Mouse (Mus musculus) olfactory bulb, adult 2 months (tissue): ENCODE results near the gene Mapt. TPM values are rescaled to one million over a fixed set of nuclear protein-coding genes. Genes with fewer than 3 reads are reported as not detected.
"Not testable (repeated sequence)": the region's sequence is repeated elsewhere in the genome, so short reads cannot be mapped to it uniquely, and the experiment has no call there.

Experiments used
- H3K27ac ChIP-seq: fragments of 200-500 bp; 2 replicates; pipeline ENCODE4 v1.5.1; 2012; ENCODE audit warnings: low read depth, low read length; ENCODE audit not compliant: insufficient read depth
- H3K4me1 ChIP-seq: fragments of 200-500 bp; 2 replicates; pipeline ENCODE4 v1.6.1; 2012; ENCODE audit warnings: low read length; ENCODE audit not compliant: control insufficient read depth, insufficient read depth
- H3K4me3 ChIP-seq: fragments of 200-500 bp; 2 replicates; pipeline ENCODE4 v1.5.1; 2012; ENCODE audit warnings: mild to moderate bottlenecking, low read depth, low read length, moderate library complexity; ENCODE audit not compliant: insufficient read depth
- CTCF ChIP-seq: fragments of 200-500 bp; IDR thresholded peaks from 2 replicates; pipeline ENCODE4 v1.5.1; 2012; ENCODE audit warnings: low read depth, mild to moderate bottlenecking, low read length, moderate library complexity; ENCODE audit not compliant: insufficient read depth
- POLR2A ChIP-seq: fragments of 200-500 bp; IDR thresholded peaks from 2 replicates; pipeline ENCODE4 v1.6.1; 2012; ENCODE audit warnings: mild to moderate bottlenecking, low read depth, low read length, moderate library complexity; ENCODE audit not compliant: insufficient read depth
- WGBS: fragments of 180-500 bp; shearing (Covaris S2); methylation state at CpG from one replicate; pipeline ENCODE4 v1.1.7; 2018; 5-methylcytosine and 5-hydroxymethylcytosine counted together
- polyA plus RNA-seq: library from polyadenylated mRNA; stranded (reverse); fragments of >200 nt; gene quantifications from 2 replicates; pipeline ENCODE4 v1.2.4, GENCODE M21; 2012; ENCODE audit warnings: low replicate concordance; ENCODE audit not compliant: missing spikeins, insufficient read depth, insufficient read length

Gene Mapt
- polyA plus RNA-seq, 1 experiment = not detected

DNA sequence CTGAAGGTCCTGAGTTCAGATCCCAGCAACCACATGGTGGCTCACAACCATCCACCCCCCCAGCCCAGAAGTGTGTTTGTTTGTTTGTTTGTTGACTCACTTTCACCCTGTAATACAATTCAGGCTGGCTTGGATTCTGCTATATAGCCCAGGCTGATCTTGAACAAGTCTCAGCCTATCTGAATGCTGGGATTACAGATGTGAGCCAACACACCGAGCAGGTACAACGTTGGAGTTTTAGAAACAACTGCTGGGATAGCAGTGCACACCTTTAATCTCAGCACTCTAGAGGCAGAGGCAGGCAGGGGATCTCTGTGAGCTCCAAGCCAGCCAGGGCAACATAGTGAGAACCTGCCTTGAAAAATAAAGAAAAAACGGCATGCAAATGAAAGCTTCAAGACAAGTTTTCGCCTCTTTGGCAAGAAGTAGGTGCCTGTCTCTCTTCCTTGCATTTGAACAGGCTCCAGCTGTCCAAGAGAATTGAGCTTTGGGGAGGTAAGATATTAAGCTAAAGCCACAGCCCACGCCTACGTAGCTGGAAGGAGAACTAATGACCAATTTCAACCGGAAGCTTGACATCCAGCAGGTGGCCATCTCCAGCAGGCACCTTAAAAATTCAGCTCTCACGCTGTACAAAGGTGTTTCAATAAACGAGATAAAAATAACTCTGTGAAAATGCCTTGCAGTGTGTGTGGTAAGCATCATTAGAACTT lies 968 bp upstream of the Mapt start:
- peaks cover 21% of the 10 kb centered on the region for H3K4me1 ChIP-seq
- no peak overlapping the region for H3K4me3 ChIP-seq
- no peak overlapping the region for H3K27ac ChIP-seq
- WGBS = 15% methylated on average over 9 of the region's 9 CpGs
- TF ChIP-seq CTCF (no peak), POLR2A (no peak)

DNA sequence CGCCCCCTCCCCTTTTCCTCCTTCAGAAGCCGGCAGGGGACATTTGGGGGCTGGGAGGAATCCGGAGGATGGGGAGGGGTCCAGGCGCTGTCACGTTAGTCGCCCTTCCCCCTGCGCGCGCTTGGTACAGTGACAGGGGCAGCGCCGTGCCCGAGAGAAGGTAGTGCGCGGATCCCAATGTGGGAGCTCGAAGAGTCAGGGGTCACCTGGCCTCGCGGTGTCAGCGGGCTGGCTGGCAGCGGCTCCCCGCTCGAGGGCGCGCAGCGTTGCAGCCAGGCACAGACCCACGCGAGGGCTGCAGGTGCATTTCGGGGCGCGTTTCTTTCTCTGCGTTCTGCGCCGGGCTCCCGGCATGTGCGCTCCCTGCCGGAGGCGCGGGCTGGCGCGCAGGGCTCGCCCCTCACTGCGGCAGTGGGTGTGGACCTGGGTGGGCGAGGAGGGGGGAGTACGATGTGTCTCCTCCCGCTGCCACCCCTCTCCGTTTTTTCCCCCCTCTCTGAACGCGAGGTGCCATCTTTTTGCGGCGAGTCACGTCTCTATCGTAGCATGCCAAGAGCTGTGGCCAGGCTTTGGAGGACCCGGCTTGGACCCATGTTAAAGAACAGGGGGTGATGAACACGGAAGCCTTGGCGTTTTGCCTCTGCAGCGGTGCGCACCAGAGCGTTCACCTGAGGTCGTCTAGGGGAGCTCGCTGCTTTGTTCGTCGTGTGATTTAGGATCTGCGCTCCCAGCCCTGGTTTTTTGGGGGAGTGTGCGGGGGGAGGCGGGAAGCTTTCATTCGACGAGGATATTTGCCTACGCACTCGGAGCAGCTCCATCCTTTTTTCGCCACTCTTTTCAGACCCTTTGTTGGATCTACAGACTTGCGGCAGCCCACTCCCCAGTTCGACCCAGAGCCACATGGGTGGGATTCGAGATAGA lies 1.2 kb downstream of the Mapt start:
- peak overlapping the region; percentile 93 for H3K4me3 ChIP-seq
- WGBS = under 1% methylated on average over 72 of the region's 72 CpGs
- TF ChIP-seq CTCF (no peak), POLR2A (no peak)

DNA sequence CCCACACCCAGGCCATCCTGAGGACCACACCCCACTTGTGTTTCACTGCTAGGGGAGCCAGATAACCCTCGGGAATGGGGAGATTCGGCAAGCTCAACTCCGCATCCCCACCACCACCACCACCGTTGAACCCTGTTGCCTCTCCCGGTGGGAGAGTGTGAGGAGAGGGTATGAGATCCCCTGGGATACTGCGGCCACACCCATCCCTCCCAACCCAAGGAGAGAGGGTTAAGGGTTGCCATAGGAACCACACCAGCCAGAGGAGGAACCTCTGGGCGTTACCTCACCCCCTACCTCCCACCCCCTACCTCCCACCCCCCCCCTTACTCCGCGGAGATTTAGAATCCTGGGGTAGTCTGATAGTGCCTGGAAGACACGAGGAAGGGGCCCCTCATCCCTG lies 1.9 kb downstream of the Mapt start:
- Histone ChIP-seq H3K4me3 (peak overlapping the region; percentile 93), H3K4me1 (peaks cover 36% of the 10 kb centered on the region), H3K27ac (peak overlapping the region; percentile 93; the same call in 1 of the 2 replicates)
- WGBS = 2% methylated on average over 10 of the region's 10 CpGs
- no peak for TF ChIP-seq CTCF
- no peak for TF ChIP-seq POLR2A

More for the DNA sequence above, 1.2 kb downstream of the Mapt start:
- Histone ChIP-seq H3K27ac (peak overlapping the region; percentile 93), H3K4me1 (peaks cover 31% of the 10 kb centered on the region)

DNA sequence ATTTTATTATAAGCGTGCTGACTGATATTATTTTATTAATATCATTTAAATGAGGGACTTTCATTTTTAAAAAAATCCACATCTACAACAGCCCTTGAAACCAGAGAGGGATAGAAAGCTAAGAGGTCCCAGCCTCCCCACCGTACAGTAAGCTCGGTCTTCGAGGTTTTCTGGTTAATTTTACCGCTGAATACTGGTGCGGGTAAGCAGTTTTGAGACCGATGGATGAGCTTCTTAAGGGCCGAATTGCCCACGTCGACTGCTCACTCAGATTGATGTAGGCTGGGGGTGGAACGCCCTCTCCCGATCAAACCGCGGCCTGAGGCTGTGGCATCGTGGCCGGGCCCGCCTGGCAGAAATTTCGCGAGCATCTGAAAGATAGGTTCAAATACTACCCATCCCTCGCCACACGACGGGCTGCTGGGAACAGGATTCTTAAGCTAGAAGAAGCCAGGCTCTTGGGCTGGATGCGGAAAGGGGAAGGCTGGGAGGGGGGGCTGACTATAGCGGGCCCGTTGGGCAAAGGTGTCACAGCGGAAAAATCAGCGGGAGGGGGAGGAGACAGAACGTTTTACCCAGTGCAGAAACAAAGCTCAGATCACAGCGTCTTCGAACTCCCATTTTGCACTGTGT lies 2.5 kb downstream of the Mapt start:
- Histone ChIP-seq H3K4me1 (peaks cover 37% of the 10 kb centered on the region), H3K27ac (peak overlapping the region; percentile 20; the same call in 1 of the 2 replicates), H3K4me3 (peak overlapping the region; percentile 93)
- no peak for TF ChIP-seq POLR2A
- TF ChIP-seq CTCF = no peak
- 5% methylated on average over 30 of the region's 30 CpGs for WGBS

DNA sequence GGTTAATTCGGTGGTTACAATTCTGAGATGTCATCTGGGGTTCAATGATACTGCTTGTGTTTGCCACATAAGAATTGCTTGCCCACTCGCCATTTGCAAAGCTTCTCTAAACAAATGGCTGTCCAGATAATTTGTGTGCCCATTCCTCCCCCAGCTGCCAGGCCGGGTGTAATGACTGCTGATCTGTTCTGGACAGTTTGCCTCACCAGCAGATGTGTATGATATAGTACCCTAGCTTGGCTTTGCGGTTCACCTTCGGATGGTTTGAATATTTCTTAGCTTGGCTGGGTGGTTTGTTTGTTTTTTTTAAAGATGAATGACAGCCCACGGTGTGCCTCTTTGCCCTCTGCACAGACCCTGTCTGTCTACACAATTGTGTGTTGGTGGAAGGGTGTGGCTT lies 3.5 kb downstream of the Mapt start:
- H3K27ac ChIP-seq = no peak overlapping the region
- H3K4me1 ChIP-seq = peaks cover 37% of the 10 kb centered on the region
- TF ChIP-seq CTCF (no peak), POLR2A (no peak)
- 38% methylated on average over 6 of the region's 6 CpGs for WGBS
- no peak overlapping the region for H3K4me3 ChIP-seq

DNA sequence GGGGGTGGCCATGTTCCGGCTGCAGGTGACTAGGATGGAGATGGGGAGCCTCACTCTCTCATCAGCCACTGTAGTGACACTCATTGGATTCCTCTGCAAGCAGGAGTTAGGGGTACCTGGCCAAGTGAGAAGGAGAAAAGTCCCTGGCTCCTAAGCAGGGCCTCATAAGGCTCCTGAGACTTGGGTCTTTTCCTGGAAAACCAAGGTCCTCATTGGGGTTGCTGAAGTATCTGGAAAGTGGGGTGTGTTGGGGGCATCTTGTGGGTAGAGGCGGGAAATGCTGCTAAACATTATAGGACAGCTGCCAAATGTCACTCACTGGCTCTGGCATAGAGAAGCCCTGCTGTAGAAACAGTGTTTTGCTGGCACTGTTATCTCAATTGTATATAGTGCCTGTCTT lies 4.7 kb downstream of the Mapt start:
- WGBS = 90% methylated on average over 2 of the region's 2 CpGs
- TF ChIP-seq POLR2A (no peak), CTCF (no peak)
- no peak overlapping the region for H3K27ac ChIP-seq
- H3K4me3 ChIP-seq = no peak overlapping the region
- peaks cover 37% of the 10 kb centered on the region for H3K4me1 ChIP-seq

DNA sequence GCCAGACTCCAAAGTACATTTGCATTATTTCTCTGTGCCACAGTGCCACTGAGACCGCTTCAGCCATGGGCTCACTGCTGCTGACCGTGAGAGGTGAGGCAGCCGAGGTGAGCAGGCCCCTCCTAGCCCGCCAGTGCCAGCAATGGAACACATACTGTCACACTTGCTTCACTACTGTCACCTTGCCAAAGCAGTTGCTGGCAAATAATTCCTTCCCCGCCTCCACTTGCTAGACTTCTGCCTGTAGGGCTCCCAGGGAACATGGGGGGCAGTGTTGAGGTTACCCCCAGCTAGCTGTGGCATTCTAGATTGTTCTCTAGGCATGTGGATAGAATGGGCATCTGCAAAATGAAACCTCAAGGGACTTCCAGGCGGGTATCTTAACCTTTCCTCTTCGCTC lies 6.0 kb downstream of the Mapt start:
- Histone ChIP-seq H3K4me1 (peaks cover 37% of the 10 kb centered on the region), H3K27ac (no peak overlapping the region), H3K4me3 (no peak overlapping the region)
- TF ChIP-seq CTCF = no peak
- TF ChIP-seq POLR2A = no peak
- 41% methylated on average over 7 of the region's 7 CpGs for WGBS

DNA sequence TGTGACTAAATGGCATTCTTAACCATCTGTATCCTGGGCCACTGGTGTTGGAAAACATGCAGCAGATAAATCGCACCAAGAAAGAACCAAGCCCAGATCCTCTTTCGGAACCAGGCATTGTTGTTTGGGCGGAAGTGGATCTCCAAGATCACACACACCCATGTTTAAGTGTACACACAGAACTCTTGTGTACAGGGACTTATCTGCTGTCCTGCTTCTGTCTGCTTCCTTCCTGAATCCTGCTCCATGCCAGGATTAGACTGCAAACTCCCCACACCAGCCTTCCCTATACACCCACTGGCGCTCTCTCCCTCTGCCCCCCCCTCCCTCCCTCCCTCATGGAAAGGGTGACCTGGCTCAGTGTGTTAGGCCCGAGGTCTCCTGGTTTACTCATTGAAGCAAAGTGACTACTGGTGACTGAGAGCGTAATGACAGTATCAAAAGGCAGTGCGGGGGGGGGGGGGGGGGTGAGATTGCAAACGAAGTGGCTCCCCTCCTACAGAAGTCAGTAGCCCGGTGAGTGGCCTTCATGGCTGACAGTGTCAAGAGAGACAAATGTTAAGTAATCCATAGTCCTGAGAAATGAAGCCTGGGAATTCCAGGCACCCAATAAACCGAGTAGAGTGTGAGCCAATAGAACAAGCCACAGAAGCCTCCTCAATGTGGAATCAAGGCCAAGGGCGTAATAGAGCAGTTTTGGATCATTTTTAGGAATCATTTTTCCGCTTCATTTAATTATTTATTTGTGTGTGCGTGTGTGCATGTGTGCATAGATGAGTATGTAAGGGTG lies 7.0 kb downstream of the Mapt start:
- WGBS = 61% methylated on average over 13 of the region's 13 CpGs
- no peak overlapping the region for H3K27ac ChIP-seq
- TF ChIP-seq POLR2A (no peak), CTCF (no peak)
- peaks cover 36% of the 10 kb centered on the region for H3K4me1 ChIP-seq
- H3K4me3 ChIP-seq = no peak overlapping the region

DNA sequence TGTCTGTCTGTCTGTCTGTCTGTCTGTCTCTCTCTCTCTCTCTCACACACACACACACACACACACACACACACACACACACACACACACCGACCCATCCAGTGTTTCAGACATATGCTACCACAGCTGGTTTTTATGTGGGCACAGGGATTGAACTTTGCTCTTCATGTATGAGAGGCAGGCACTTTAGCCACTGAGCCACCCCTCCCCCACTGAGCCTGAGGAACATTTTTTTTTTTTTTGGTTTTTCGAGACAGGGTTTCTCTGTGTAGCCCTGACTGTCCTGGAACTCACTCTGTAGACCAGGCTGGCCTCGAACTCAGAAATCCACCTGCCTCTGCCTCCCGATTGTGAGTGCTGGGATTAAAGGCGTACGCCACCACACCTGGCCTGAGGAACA lies 14.3 kb downstream of the Mapt start:
- 82% methylated on average over 6 of the region's 6 CpGs for WGBS
- H3K4me3 ChIP-seq, H3K27ac ChIP-seq: not testable (repeated sequence)
- peaks cover 25% of the 10 kb centered on the region for H3K4me1 ChIP-seq
